Mouse (Mus musculus) c-Kit-positive CD71-positive TER-119-positive erythroid progenitor cells, embryonic 14.5 days (primary cell): ENCODE measurements around the gene Ddx23.

Experiments
- DNase-seq: peaks from one replicate; pipeline ENCODE4 v3.0.0-alpha.2; 2013; ENCODE audit warnings: low spot score

The Ddx23 gene

DNA sequence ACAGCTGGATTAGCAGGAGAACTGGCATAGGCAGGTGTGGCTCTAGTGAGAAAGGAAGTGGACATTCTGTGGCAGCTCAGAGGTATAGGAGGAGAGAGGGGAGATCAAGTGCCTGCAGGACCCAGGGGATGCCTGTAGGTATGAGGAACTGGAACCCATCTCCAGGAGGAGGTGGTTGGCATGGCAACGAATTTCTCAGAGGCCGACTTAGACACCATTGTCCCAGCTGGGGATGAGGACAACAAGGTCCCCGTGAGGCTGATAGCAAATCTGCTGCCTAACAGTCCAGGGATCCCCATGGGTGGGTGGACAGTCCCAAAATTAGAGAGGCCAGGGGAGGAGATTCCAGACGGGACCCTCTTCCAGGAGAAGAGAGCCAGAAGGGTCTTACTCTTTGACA is 29.8 kb downstream of the Ddx23 start:
- DNase-seq = no peak

DNA sequence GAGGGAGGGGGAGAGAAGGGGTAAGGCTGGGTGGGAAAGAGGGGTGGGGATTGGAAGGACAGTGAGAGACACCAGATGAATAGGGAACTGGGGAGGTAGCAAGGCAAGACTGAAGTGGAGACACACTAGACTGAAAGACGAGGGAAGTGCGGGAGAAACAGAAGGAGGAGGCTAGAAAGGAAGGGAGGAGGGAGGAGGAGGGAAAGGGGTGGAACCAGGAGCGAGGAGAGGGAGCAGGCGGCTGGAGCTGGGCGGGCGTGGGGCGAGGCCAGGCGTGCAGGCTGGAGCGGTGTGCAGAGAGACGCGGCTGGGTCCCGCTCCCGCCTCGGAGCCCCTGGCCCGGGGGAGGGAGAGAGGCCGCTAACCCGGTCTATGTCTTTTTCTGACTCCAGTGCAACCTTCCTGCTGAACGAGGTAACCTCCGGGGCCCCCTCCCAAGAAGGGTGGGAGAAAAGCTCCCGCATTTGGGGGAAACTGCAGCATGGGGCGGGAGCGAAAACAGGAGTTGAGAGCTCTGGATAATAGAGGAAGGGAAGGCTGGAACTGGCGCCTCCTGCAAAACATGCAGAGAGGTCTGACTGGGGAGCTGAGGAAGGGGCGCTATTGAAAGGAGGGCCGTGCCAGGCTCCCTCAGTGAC is 30.5 kb downstream of the Ddx23 start:
- no peak for DNase-seq

GRCm38 (mm10) chr15:98631493-98631892 is 31.2 kb downstream of the Ddx23 start:
- DNase-seq = peak; percentile 59

GRCm38 (mm10) chr15:98630540-98630939 is 32.2 kb downstream of the Ddx23 start, which contains the start of gene Cacnb3:
Gene Cacnb3 (plus strand): TSS chr15:98630840.
- no peak for DNase-seq

GRCm38 (mm10) chr15:98629464-98629863 is 33.2 kb downstream of the Ddx23 start:
- DNase-seq = no peak

- no peak for DNase-seq
Observed at GRCm38 (mm10) chr15:98628589-98629254, 34.0 kb downstream of the Ddx23 start.

- DNase-seq = no peak
Observed at GRCm38 (mm10) chr15:98626487-98627212, 36.0 kb downstream of the Ddx23 start.

DNA sequence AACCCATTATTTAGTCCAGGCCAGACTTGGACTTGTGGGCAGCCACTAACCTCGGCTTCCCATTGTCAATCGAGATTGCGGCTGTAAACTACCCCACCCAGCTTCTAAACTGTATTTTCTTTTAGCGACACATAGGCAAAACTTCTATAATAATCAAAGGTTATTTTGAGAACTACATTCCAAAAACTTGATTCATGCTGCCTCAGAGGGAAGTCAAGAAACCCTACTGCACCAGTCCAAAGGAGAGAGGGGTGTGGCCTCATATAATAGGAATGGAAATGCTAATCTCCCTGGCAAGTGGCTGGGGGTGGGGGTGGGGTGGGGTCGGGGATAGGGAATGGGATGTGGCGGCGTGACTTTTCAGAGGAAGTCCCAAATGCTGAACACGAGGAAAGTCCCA is 36.6 kb downstream of the Ddx23 start:
- DNase-seq = no peak

DNA sequence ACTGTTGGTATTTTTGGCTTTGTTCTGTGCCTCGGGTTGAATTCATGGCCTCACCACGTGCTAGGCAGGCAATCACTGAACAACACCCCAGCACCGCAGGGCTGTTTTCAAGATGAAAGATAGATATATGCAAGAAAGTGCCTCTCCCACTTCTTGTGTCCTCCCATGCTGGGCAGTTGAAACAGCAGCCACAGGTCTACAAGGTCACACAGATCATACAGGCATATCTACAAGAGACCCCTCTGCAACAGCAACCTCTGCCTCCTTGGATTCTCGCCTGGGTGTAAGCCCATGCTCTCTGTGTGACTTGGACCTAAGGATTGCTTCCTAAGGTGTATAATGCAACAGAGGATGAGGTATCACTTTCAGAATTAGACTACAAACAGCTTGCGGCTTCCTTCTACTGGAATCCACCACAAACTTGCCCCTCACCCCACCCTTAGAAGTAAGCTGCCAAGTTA is 39.3 kb downstream of the Ddx23 start:
- no peak for DNase-seq

DNA sequence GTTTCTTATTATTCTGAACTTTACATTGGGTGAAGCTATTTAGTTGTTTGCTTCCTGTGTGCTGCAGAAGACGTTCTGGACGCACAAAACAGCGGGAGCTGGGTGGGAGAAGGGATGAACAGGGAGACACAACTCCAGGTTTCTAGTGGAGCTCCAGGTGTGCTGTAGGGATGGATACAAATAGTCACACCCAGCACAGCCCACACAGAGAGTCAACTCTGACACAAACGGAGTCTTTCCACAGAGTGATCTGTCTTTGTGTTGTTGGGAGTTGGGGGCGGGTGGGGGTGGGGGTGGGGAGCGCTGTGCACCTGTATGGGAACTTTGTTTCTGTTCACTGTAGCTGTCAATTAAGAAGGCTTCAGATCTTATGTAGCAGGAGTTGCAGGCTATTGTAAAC is 40.0 kb downstream of the Ddx23 start:
- DNase-seq = no peak

- no peak for DNase-seq
Observed at GRCm38 (mm10) chr15:98622199-98622598, 40.5 kb downstream of the Ddx23 start.

- DNase-seq = peak; percentile 76
Observed at GRCm38 (mm10) chr15:98617176-98617537, 45.5 kb downstream of the Ddx23 start.

GRCm38 (mm10) chr15:98616362-98617175 is 46.1 kb downstream of the Ddx23 start:
- DNase-seq = no peak

DNA sequence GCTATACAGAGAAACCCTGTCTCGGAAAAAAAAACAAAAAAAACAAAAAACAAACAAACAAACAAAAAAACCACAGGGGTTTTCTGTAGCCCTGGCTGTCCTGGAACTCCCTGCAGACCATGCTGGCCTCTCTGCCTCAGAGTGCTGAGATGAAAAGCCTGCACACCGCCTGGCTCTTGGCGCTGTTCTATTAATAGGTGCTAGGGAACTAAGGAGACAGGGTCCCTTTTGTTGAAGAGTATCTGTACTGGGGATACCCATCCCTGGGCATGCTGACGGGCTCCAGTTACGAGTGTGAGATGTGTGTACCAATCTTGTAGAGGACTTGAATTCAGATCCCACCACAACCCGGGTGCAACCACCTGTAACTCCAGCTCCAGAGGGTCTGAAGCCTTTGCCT is 46.9 kb downstream of the Ddx23 start:
- no peak for DNase-seq

- no peak for DNase-seq
Observed at GRCm38 (mm10) chr15:98614971-98615370, 47.7 kb downstream of the Ddx23 start.

DNA sequence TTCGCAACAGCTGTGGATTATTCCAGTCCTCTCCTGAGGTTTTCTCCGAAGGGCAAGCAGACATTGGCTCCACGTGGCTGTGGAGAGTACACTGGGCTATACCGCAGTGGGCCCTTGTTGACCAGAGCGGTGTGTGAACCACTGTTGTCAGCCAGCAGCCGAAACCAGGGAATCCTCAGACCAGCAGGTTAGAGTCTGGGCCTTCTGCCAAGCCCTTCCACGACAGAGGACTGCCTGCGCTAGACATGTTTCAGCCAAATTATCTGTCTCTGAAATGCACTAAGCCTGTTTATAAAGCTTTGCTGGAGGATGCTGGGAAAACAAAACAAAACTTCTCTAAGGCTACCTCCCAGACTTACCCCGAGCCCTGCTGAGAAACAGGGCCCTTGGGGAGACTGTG is 48.1 kb downstream of the Ddx23 start:
- no peak for DNase-seq

GRCm38 (mm10) chr15:98612229-98612628 is 50.5 kb downstream of the Ddx23 start:
- no peak for DNase-seq

- DNase-seq = no peak
Observed at GRCm38 (mm10) chr15:98610131-98610633, 52.5 kb downstream of the Ddx23 start.

GRCm38 (mm10) chr15:98609331-98610130 is 53.2 kb downstream of the Ddx23 start, which contains the start of gene Adcy6:
Gene Adcy6 (minus strand): TSS chr15:98610076.
- no peak for DNase-seq

DNA sequence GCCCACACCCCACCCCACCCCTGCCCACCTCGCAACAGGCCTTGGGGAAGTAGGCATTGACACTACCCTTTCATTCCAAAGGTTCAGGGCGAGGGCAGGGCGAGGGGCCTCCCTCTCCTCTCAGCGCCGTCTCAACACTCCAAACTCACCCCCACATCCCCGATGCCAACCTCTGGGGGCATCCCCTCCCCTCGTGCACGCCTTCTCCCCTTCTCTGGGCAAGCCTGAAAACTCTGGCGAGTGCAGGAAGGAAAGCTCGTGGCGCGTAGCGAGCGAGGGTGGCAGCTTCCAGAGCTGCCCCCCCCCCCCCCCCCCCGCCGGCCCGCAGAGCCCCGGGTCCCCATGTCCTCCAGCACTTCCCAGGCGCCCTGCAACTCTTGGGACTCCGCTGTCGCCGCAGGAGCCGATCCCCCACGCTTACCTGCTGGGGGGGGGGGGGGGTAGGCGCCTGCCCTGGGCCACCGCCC is 53.9 kb downstream of the Ddx23 start:
- DNase-seq = no peak
